Mouse (Mus musculus): Measurements from ENCODE around the gene Limch1. TPM values are rescaled to one million over a fixed set of nuclear protein-coding genes. Genes with fewer than 3 reads are reported as not detected.

The Limch1 gene
- polyA plus RNA-seq, 1 experiment from 2014 or later: 16.1 TPM

DNA sequence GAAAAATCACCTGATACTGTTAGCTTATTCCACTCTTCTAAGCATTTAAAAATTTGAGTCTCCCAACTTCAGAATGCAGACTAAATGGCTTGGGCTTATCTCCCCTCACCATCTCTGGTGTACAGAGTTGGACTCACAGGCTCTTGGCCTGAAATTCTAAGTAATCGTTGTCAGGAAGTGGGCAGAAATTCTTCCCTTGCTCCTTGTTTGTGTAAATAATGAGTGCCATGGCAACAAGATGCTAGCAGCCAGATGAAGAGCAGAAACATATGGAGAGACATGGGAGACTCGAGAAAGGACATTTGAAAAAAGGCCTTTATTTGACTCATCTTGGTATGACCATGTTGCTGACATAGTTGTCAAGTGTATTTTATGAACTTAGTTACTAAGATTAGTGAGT is 164.3 kb downstream of the Limch1 start:
- no peaks in the 10 kb centered on the region for H3K9me3 ChIP-seq (ENCODE audit: control insufficient read depth, low read length)
- H3K36me3 ChIP-seq (ENCODE audit: control insufficient read depth, insufficient read depth, low read length): no peaks in the 10 kb centered on the region
- ATAC-seq (replicated peaks; ENCODE audit: low FRiP score, low TSS enrichment, low read depth) (no peak), DNase-seq (ENCODE audit: low spot score) (no peak)
- WGBS: 42% methylated on average over 2 of the region's 2 CpGs
- H3K27me3 ChIP-seq (replicated peaks; ENCODE audit: control insufficient read depth, insufficient read depth, low read length): no peaks in the 10 kb centered on the region
- H3K4me3 ChIP-seq (ENCODE audit: low read depth, low read length): no peak overlapping the region
- H3K9ac ChIP-seq (ENCODE audit: low read length): no peak overlapping the region
- no peak overlapping the region for H3K27ac ChIP-seq (ENCODE audit: low read depth)
- no peak overlapping the region for H3K4me2 ChIP-seq (ENCODE audit: low read length)
- no peaks in the 10 kb centered on the region for H3K4me1 ChIP-seq (replicated peaks; ENCODE audit: control insufficient read depth, insufficient read depth, low read length)

DNA sequence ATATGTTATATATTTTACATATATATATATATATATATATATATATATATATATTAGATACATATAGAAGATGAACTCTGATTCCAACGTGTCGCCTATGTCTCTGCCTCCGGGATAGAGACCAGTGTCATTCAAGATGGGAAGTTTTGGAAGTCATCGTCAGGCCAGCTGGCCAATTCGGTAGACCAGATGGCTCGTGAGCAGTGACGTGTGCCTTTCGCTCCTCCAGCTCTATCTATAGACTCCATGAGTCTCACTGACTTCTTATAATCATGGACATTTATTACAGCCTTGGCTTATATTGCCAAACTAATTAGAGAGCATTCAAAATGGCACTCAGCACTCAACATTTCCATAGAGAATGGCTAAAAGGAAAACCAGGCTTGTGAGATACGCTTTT is 165.0 kb downstream of the Limch1 start:
- DNase-seq (ENCODE audit: low spot score) (no peak), ATAC-seq (replicated peaks; ENCODE audit: low FRiP score, low TSS enrichment, low read depth) (no peak)
- Histone ChIP-seq H3K27ac (ENCODE audit: low read depth) (no peak overlapping the region), H3K36me3 (ENCODE audit: control insufficient read depth, insufficient read depth, low read length) (no peaks in the 10 kb centered on the region), H3K4me3 (ENCODE audit: low read depth, low read length) (no peak overlapping the region), H3K9me3 (ENCODE audit: control insufficient read depth, low read length) (no peaks in the 10 kb centered on the region), H3K4me2 (ENCODE audit: low read length) (no peak overlapping the region), H3K27me3 (replicated peaks; ENCODE audit: control insufficient read depth, insufficient read depth, low read length) (no peaks in the 10 kb centered on the region), H3K9ac (ENCODE audit: low read length) (no peak overlapping the region), H3K4me1 (replicated peaks; ENCODE audit: control insufficient read depth, insufficient read depth, low read length) (no peaks in the 10 kb centered on the region)
- WGBS: 95% methylated on average over 9 of the region's 9 CpGs

DNA sequence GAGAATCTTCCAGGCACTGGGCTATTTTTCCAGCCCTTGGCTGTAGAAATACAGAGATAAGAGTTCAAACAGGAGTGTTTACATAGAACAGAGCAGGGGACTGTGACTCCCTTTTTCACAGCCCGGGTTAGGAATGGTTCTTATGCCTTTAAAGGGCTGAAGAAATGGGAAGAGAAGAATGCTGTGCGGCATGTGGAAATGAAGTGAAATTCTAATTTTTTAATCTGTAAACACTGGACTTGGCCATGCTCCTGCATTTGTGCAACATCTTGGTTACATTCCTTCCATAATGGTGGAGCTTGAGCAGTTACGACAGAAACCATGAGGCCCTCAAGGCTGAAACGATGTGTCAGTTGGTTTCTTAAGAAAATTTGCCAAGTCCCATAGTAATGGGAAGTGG is 165.4 kb downstream of the Limch1 start:
- H3K4me3 ChIP-seq (ENCODE audit: low read depth, low read length): no peak overlapping the region
- H3K27ac ChIP-seq (ENCODE audit: low read depth): no peak overlapping the region
- DNase-seq (ENCODE audit: low spot score) (no peak), ATAC-seq (replicated peaks; ENCODE audit: low FRiP score, low TSS enrichment, low read depth) (no peak)
- no peaks in the 10 kb centered on the region for H3K36me3 ChIP-seq (ENCODE audit: control insufficient read depth, insufficient read depth, low read length)
- no peak overlapping the region for H3K4me2 ChIP-seq (ENCODE audit: low read length)
- no peaks in the 10 kb centered on the region for H3K4me1 ChIP-seq (replicated peaks; ENCODE audit: control insufficient read depth, insufficient read depth, low read length)
- H3K27me3 ChIP-seq (replicated peaks; ENCODE audit: control insufficient read depth, insufficient read depth, low read length): no peaks in the 10 kb centered on the region
- 85% methylated on average over 4 of the region's 4 CpGs for WGBS
- H3K9me3 ChIP-seq (ENCODE audit: control insufficient read depth, low read length): no peaks in the 10 kb centered on the region
- H3K9ac ChIP-seq (ENCODE audit: low read length): no peak overlapping the region

DNA sequence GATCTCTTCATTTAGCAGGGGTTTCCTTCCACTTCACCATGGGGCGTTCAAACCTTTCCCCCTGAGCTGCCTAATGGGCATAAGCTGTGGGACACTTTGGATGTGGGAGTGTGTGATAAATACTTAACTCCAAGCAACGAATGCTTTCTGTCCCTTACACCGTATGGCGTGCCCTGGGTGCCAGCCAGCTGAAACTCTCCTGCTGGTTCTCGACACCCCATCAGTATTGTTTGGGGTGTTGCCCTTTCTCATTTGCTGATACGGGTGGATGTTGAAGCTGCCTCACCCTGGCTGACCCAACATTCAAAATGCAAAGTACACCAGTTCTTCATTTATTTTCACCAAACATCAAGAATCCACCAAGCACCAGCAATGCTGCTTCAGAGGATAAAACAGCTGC is 168.2 kb downstream of the Limch1 start:
- Histone ChIP-seq H3K4me3 (ENCODE audit: low read depth, low read length) (no peak overlapping the region), H3K36me3 (ENCODE audit: control insufficient read depth, insufficient read depth, low read length) (no peaks in the 10 kb centered on the region)
- 79% methylated on average over 6 of the region's 6 CpGs for WGBS

DNA sequence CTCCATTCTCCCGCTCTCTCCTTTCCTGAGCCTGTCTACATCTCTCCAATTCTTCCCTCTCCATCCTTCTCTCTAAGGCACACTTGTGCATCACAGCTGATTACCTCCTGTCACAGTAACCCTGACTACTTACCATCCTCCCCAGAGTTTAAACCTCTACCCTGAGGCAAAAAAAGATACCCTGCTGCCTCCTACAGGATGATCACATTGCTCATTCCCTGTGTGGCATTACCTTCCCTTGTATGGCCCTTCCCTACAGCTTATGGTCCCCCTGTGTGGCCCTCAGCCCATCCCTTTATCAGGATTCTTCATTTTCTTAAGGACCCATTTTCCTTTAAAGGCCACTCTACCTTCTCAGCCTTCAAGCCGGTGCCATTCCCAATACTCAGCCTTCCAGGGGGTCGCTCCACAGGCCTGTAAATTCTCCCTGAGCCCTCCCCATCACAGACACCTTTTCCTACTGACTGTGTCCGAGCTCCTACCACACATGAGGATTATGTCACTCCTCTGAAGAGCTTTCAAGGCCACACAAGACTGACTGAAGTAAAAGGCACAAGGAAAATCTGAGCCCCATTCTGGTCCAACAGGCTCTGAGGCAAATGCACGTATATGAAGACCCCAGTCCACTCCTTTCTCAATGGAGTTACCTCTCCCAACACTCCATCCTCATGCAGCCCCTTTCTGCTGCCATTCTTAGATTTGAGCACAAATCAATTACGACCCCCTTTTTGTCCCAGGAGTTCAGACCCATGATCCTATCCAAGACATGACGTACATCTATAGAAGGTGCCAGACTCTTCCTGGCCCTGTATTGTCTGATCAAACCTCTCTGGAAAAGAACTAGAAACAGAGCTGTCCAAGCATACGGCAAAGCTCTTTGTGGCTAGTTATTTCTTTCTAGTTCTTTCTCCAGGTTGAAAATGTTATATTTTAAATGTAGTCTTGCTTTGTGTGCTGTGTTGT is 172.0 kb downstream of the Limch1 start:
- H3K9me3 ChIP-seq (ENCODE audit: control insufficient read depth, low read length): no peaks in the 10 kb centered on the region
- no peaks in the 10 kb centered on the region for H3K27me3 ChIP-seq (replicated peaks; ENCODE audit: control insufficient read depth, insufficient read depth, low read length)
- H3K36me3 ChIP-seq (ENCODE audit: control insufficient read depth, insufficient read depth, low read length): no peaks in the 10 kb centered on the region
- no peak overlapping the region for H3K4me2 ChIP-seq (ENCODE audit: low read length)
- no peak overlapping the region for H3K9ac ChIP-seq (ENCODE audit: low read length)
- no peak overlapping the region for H3K4me3 ChIP-seq (ENCODE audit: low read depth, low read length)
- no peak overlapping the region for H3K27ac ChIP-seq (ENCODE audit: low read depth)
- 94% methylated on average over 8 of the region's 8 CpGs for WGBS
- H3K4me1 ChIP-seq (replicated peaks; ENCODE audit: control insufficient read depth, insufficient read depth, low read length): peaks cover 5% of the 10 kb centered on the region; the same call in 1 of the 2 replicates
- no peak for DNase-seq (ENCODE audit: low spot score)
- no peak for ATAC-seq (replicated peaks; ENCODE audit: low FRiP score, low TSS enrichment, low read depth)

More for the DNA sequence above, 168.2 kb downstream of the Limch1 start:
- Histone ChIP-seq H3K4me1 (replicated peaks; ENCODE audit: control insufficient read depth, insufficient read depth, low read length) (peaks cover 2% of the 10 kb centered on the region; the same call in 1 of the 2 replicates), H3K9ac (ENCODE audit: low read length) (no peak overlapping the region), H3K4me2 (ENCODE audit: low read length) (no peak overlapping the region), H3K27ac (ENCODE audit: low read depth) (no peak overlapping the region), H3K27me3 (replicated peaks; ENCODE audit: control insufficient read depth, insufficient read depth, low read length) (no peaks in the 10 kb centered on the region), H3K9me3 (ENCODE audit: control insufficient read depth, low read length) (no peaks in the 10 kb centered on the region)
- ATAC-seq (replicated peaks; ENCODE audit: low FRiP score, low TSS enrichment, low read depth): no peak
- DNase-seq (ENCODE audit: low spot score): no peak

DNA sequence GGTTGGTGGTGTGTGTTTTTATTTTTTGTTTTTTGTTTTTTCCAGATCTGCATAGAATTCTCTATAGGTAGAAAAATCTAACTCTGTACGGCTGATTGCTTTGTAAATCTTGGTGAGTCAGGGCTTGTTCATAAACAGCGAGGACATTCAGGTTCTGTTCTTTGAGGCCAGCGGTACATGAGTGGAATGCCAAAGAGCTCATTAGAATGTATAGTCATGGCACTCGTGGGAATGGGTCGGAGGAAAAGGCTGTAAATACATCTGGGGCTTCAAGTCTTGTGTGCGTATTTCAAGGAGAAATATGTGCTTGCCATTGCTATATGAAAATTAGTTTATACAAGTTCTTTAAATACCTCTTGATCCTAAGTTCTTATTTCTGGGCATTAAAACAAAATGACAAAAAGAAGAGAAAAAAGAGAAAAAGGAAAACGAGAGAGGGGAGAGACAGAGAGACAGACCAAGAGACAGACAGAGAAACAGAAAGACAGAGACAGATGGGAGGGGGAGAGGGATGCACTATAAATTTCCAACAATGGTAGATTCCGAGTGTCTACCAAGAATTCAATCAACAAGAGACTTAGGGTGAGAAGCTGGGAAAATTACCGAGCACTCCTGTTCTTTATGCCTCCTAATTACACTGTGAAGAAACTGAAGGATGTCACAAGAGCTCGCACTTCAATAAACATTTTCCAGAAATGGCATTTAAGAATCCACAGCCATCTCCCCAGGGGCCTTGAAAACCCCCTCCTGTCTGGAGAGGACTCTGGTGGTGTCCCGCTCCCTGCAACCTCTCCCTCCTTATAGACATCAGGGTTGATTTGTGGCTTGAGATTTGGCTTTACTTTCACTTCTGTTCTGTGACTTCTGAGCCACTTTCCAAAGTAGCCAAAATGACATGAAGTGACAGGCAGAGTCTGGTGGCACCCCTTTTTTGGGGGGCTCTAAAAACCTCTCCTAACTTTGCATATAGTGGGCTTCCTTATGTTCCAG is 173.0 kb downstream of the Limch1 start:
- H3K9ac ChIP-seq (ENCODE audit: low read length): no peak overlapping the region
- H3K9me3 ChIP-seq (ENCODE audit: control insufficient read depth, low read length): no peaks in the 10 kb centered on the region
- 41% methylated on average over 11 of the region's 11 CpGs for WGBS
- peaks cover 5% of the 10 kb centered on the region; the same call in 1 of the 2 replicates for H3K4me1 ChIP-seq (replicated peaks; ENCODE audit: control insufficient read depth, insufficient read depth, low read length)
- H3K4me3 ChIP-seq (ENCODE audit: low read depth, low read length): no peak overlapping the region
- ATAC-seq (replicated peaks; ENCODE audit: low FRiP score, low TSS enrichment, low read depth) (no peak), DNase-seq (ENCODE audit: low spot score) (no peak)
- no peaks in the 10 kb centered on the region for H3K27me3 ChIP-seq (replicated peaks; ENCODE audit: control insufficient read depth, insufficient read depth, low read length)
- H3K36me3 ChIP-seq (ENCODE audit: control insufficient read depth, insufficient read depth, low read length): no peaks in the 10 kb centered on the region
- no peak overlapping the region for H3K27ac ChIP-seq (ENCODE audit: low read depth)
- H3K4me2 ChIP-seq (ENCODE audit: low read length): peak overlapping the region; percentile 12; the same call in 1 of the 2 replicates

DNA sequence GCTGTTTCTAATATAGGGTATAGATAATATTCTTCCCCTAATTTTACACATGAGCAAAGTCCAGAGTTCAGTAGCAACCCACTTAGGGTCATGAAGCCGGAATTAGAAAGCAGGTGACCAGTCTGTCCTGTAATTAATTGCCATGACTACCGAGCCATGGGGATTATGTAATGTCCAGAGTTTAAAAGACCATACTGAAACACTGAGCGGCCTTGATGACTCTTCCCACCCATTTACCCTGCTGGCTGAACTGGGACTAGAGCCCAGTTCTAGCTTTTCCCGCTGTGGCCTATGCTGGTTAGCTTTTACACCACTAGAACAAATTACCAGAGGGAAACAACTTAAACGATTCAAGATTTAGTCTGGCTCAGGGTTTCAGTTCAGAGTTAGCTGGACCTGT is 177.0 kb downstream of the Limch1 start:
- no peak overlapping the region for H3K9ac ChIP-seq (ENCODE audit: low read length)
- no peak overlapping the region for H3K4me3 ChIP-seq (ENCODE audit: low read depth, low read length)
- no peak for DNase-seq (ENCODE audit: low spot score)
- H3K9me3 ChIP-seq (ENCODE audit: control insufficient read depth, low read length): no peaks in the 10 kb centered on the region
- no peak overlapping the region for H3K4me2 ChIP-seq (ENCODE audit: low read length)
- H3K4me1 ChIP-seq (replicated peaks; ENCODE audit: control insufficient read depth, insufficient read depth, low read length): peaks cover 5% of the 10 kb centered on the region; the same call in 1 of the 2 replicates
- no peak for ATAC-seq (replicated peaks; ENCODE audit: low FRiP score, low TSS enrichment, low read depth)
- H3K27ac ChIP-seq (ENCODE audit: low read depth): no peak overlapping the region
- H3K27me3 ChIP-seq (replicated peaks; ENCODE audit: control insufficient read depth, insufficient read depth, low read length): no peaks in the 10 kb centered on the region
- no peaks in the 10 kb centered on the region for H3K36me3 ChIP-seq (ENCODE audit: control insufficient read depth, insufficient read depth, low read length)
- WGBS: 72% methylated on average over 5 of the region's 5 CpGs

DNA sequence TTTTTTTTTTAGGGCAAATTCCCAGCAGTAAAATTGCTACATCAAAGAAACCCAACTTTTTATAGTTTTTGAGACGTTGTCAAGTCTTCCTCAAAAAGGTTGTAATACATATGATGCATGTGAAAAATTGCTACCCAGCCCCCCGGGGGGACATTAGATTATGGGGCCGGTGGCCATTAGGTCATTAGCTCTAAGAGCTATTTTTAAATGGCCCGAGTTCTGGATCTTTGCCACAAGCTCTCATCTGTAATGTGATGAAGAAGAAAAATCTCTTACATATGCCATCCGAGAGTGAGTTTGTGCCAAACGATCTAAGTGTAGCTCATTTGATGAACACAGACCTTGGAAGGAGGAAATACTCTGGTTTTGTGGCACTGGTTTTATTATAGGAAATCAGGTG is 183.7 kb downstream of the Limch1 start:
- Histone ChIP-seq H3K27me3 (replicated peaks; ENCODE audit: control insufficient read depth, insufficient read depth, low read length) (no peaks in the 10 kb centered on the region), H3K9me3 (ENCODE audit: control insufficient read depth, low read length) (no peaks in the 10 kb centered on the region), H3K4me2 (ENCODE audit: low read length) (no peak overlapping the region), H3K4me3 (ENCODE audit: low read depth, low read length) (no peak overlapping the region), H3K4me1 (replicated peaks; ENCODE audit: control insufficient read depth, insufficient read depth, low read length) (no peaks in the 10 kb centered on the region), H3K36me3 (ENCODE audit: control insufficient read depth, insufficient read depth, low read length) (no peaks in the 10 kb centered on the region), H3K9ac (ENCODE audit: low read length) (no peak overlapping the region), H3K27ac (ENCODE audit: low read depth) (no peak overlapping the region)
- no peak for ATAC-seq (replicated peaks; ENCODE audit: low FRiP score, low TSS enrichment, low read depth)
- 60% methylated on average over 6 of the region's 6 CpGs for WGBS
- no peak for DNase-seq (ENCODE audit: low spot score)
